Comparison of ENCODE assay signal across 9 mouse cellular contexts in the genomic region with DNA sequence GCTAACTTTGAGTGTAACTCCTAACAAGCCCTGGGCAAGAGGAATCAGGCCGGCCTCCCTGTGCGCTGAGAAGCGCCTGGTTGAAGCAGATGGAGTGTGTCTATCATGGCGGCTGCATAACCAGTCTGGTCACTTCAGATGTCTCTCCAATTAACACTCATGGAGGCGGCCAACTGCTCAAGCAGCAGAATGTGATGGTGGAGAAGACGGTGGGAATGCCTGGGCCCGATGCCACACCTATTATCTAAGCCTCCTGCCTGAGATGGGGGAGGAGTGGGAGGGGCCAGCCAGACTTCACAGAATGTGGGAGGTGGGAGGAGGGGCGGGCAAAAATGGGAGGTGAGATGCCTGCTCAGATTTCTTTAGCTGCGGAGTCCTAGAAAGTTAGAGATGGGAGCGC.
A peak's percentile ranks its signal among the peaks of the same experiment; 100 is the strongest.
DNase-seq lines count a peak whose midpoint lies in the region; ATAC-seq lines count a peak whose summit lies in the region.
"Had no signal": no experiment of that assay in that cellular context is flagged by ENCODE, and none has a peak within 500 bp of the region (broad histone marks: within the 10 kb centered on the region; RNA-seq: fewer than 3 reads in every experiment).

No protein-coding gene starts in this region.

- intact Hi-C loops in left cerebral cortex, postnatal 25 days (cut with DNase I): loop anchor here (1.0 to 2.0 kb wide), 3 partner anchors 23 to 274 kb away; no protein-coding TSS in a partner anchor

- no peak for ATAC-seq in granulocyte monocyte progenitor cell, adult 5-6 weeks (replicated peaks; ENCODE audit: poor library complexity, severe bottlenecking)

- DNase-seq in heart, adult 11 months: peak; percentile 91
- DNase-seq in heart, adult 8-10 months (ENCODE audit: low spot score): no peak
- peak; percentile 20 for DNase-seq in ovary, postnatal 36 days (ENCODE audit: low spot score)
- DNase-seq in ovary, postnatal 10 days (ENCODE audit: low spot score): no peak
- peak; percentile 45 to 92 for DNase-seq in left cerebral cortex, postnatal 25 days (ENCODE audit: low spot score in 2 of 2)
- no peak for DNase-seq in gastrocnemius, adult 18-20 months (ENCODE audit: low spot score)
- DNase-seq in thymus, postnatal 25 days: no peak
- DNase-seq: adrenal gland, postnatal 25 days had no signal

Comparison
In these comparisons a context has a peak if more than half of its experiments do, and no peak if none do; other contexts are left out.
1. DNase-seq: peak in heart, adult 11 months (single experiment), ovary, postnatal 36 days (single experiment) and left cerebral cortex, postnatal 25 days (2 of 2); none in heart, adult 8-10 months (single experiment), ovary, postnatal 10 days (single experiment), gastrocnemius, adult 18-20 months (single experiment) and thymus, postnatal 25 days (single experiment).